In the genomic region with DNA sequence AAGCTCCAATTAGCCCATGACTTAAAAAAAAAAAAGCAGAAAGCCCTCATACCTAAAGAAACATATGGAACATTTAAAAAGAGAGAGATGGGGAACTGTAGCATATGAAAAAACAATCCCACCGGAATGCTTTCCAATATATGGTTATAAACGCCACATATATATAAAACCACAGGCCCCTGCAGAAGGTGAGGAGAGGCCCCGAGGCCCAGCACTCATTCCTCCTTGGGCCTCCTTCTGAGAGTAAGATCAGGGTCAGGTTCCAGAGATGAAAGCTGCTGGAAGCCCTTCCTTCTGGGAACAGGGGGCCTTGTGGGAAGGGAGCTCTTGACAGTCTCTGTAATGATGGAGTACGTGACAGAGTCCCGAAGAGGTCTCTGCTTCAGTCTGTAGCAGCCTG, we compare ENCODE assay signal across 17 mouse cellular contexts.
A peak's percentile ranks its signal among the peaks of the same experiment; 100 is the strongest.
DNase-seq lines count a peak whose midpoint lies in the region; ATAC-seq and TF ChIP-seq lines count a peak whose summit lies in the region.
"Had no signal": no experiment of that assay in that cellular context is flagged by ENCODE, and none has a peak within 500 bp of the region (broad histone marks: within the 10 kb centered on the region; RNA-seq: fewer than 3 reads in every experiment).

No protein-coding gene starts in this region.

- H3K4me2 ChIP-seq in kidney, embryonic 16.5 days (replicated peaks; ENCODE audit: low read depth, low read length) = no peak overlapping the region
- H3K4me2 ChIP-seq in embryonic facial prominence, embryonic 11.5 days (ENCODE audit: low read depth, low read length) = no peak overlapping the region
- peak overlapping the region; percentile 13; the same call in 1 of the 2 replicates for H3K4me2 ChIP-seq in limb, embryonic 12.5 days
- H3K4me2 ChIP-seq in liver, embryonic 11.5 days = no peak overlapping the region
- H3K4me2 ChIP-seq: forebrain, embryonic 15.5 days had no signal

- no peak for DNase-seq in gastrocnemius, adult 2 months
- no peak for DNase-seq in gastrocnemius, postnatal 14 days
- DNase-seq in kidney, postnatal 14 days = no peak
- DNase-seq in embryonic facial prominence, embryonic 11.5 days (ENCODE audit: low spot score) = peak; percentile 41
- DNase-seq in liver, embryonic 11.5 days (ENCODE audit: low spot score) = no peak
- no peak for DNase-seq in urinary bladder, postnatal 25 days (ENCODE audit: low spot score)
- DNase-seq: adrenal gland, postnatal 10 days; cerebellum, adult 11-12 months; layer of hippocampus, postnatal 36 days; liver, postnatal 0 days; retina, postnatal 1 day had no signal

- H3K9ac ChIP-seq in kidney, embryonic 16.5 days (replicated peaks; ENCODE audit: low read length) = no peak overlapping the region
- H3K9ac ChIP-seq in embryonic facial prominence, embryonic 11.5 days (replicated peaks; ENCODE audit: low read length) = no peak overlapping the region
- H3K9ac ChIP-seq in limb, embryonic 12.5 days (replicated peaks) = no peak overlapping the region
- H3K9ac ChIP-seq in liver, embryonic 11.5 days (ENCODE audit: low read depth, low read length) = no peak overlapping the region
- H3K9ac ChIP-seq: forebrain, embryonic 15.5 days; liver, postnatal 0 days had no signal

- no peaks in the 10 kb centered on the region for H3K36me3 ChIP-seq in kidney, embryonic 16.5 days (ENCODE audit: insufficient read depth, low read length)
- H3K36me3 ChIP-seq in embryonic facial prominence, embryonic 11.5 days (replicated peaks; ENCODE audit: control insufficient read depth, insufficient read depth, low read depth, low read length) = no peaks in the 10 kb centered on the region
- no peaks in the 10 kb centered on the region for H3K36me3 ChIP-seq in limb, embryonic 12.5 days
- H3K36me3 ChIP-seq in liver, embryonic 11.5 days (ENCODE audit: control insufficient read depth, insufficient read depth, low read length) = no peaks in the 10 kb centered on the region
- H3K36me3 ChIP-seq: forebrain, embryonic 15.5 days had no signal

- peak overlapping the region; percentile 46; the same call in 1 of the 2 replicates for H3K27ac ChIP-seq in gastrocnemius, adult 2 months
- peak overlapping the region; percentile 55; the same call in 1 of the 2 replicates for H3K27ac ChIP-seq in kidney, embryonic 16.5 days (ENCODE audit: low read length)
- peak overlapping the region; percentile 29; the same call in 1 of the 2 replicates for H3K27ac ChIP-seq in embryonic facial prominence, embryonic 11.5 days (replicated peaks; ENCODE audit: low read depth, low read length)
- peak overlapping the region; percentile 90 for H3K27ac ChIP-seq in limb, embryonic 12.5 days
- H3K27ac ChIP-seq in liver, embryonic 11.5 days (ENCODE audit: low read depth, low read length) = no peak overlapping the region
- H3K27ac ChIP-seq: forebrain, embryonic 15.5 days; hindbrain, postnatal 0 days had no signal

- H3K4me3 ChIP-seq in gastrocnemius, adult 2 months = no peak overlapping the region
- H3K4me3 ChIP-seq in kidney, embryonic 16.5 days (ENCODE audit: low read length) = no peak overlapping the region
- no peak overlapping the region for H3K4me3 ChIP-seq in embryonic facial prominence, embryonic 11.5 days (ENCODE audit: low read depth, low read length)
- H3K4me3 ChIP-seq in limb, embryonic 12.5 days (replicated peaks) = no peak overlapping the region
- no peak overlapping the region for H3K4me3 ChIP-seq in liver, embryonic 11.5 days (ENCODE audit: low read depth, low read length)
- H3K4me3 ChIP-seq: forebrain, embryonic 15.5 days; megakaryocyte, embryonic 14.5 days had no signal

- H3K27me3 ChIP-seq in kidney, embryonic 16.5 days (ENCODE audit: insufficient read depth, low read length) = no peaks in the 10 kb centered on the region
- H3K27me3 ChIP-seq in embryonic facial prominence, embryonic 11.5 days (ENCODE audit: control insufficient read depth, insufficient read depth, low read length) = no peaks in the 10 kb centered on the region
- H3K27me3 ChIP-seq in limb, embryonic 12.5 days = no peaks in the 10 kb centered on the region
- no peaks in the 10 kb centered on the region for H3K27me3 ChIP-seq in liver, embryonic 11.5 days (replicated peaks; ENCODE audit: control insufficient read depth, insufficient read depth, low read length)
- H3K27me3 ChIP-seq: forebrain, embryonic 15.5 days had no signal

- intact Hi-C loops in gastrocnemius, adult 2 months (cut with DNase I) = no loop called here
- intact Hi-C loops in gastrocnemius, postnatal 14 days (cut with DNase I; ENCODE audit: low total_unique reads) = no loop called here

- no peak for TF ChIP-seq CTCF in gastrocnemius, adult 2 months (IDR thresholded peaks at IDR 0.05)

- ATAC-seq in kidney, embryonic 16.5 days (ENCODE audit: low FRiP score, low TSS enrichment) = no peak
- no peak for ATAC-seq in embryonic facial prominence, embryonic 11.5 days (replicated peaks; ENCODE audit: insufficient number of reproducible peaks, low FRiP score, low TSS enrichment, low read depth)
- ATAC-seq in limb, embryonic 12.5 days (ENCODE audit: insufficient number of reproducible peaks, insufficient read depth, low FRiP score, low TSS enrichment, low read depth) = 0 out of 2 replicates have a peak, but pooled peaks have one; percentile 30
- no peak for ATAC-seq in liver, embryonic 11.5 days (replicated peaks; ENCODE audit: low FRiP score)
- ATAC-seq: forebrain, embryonic 15.5 days; hindbrain, postnatal 0 days; liver, postnatal 0 days; midbrain, embryonic 16.5 days had no signal

- no peaks in the 10 kb centered on the region for H3K9me3 ChIP-seq in kidney, embryonic 16.5 days (ENCODE audit: low read length)
- no peaks in the 10 kb centered on the region for H3K9me3 ChIP-seq in embryonic facial prominence, embryonic 11.5 days (replicated peaks; ENCODE audit: control insufficient read depth, low read length)
- H3K9me3 ChIP-seq in limb, embryonic 12.5 days = no peaks in the 10 kb centered on the region
- H3K9me3 ChIP-seq in liver, embryonic 11.5 days (ENCODE audit: control insufficient read depth, low read length) = no peaks in the 10 kb centered on the region
- H3K9me3 ChIP-seq: forebrain, embryonic 15.5 days; megakaryocyte, embryonic 14.5 days had no signal

- H3K4me1 ChIP-seq in kidney, embryonic 16.5 days (ENCODE audit: insufficient read depth, low read length) = peaks cover 20% of the 10 kb centered on the region
- peaks cover 6% of the 10 kb centered on the region for H3K4me1 ChIP-seq in embryonic facial prominence, embryonic 11.5 days (ENCODE audit: control insufficient read depth, insufficient read depth, low read length)
- peaks cover 39% of the 10 kb centered on the region for H3K4me1 ChIP-seq in limb, embryonic 12.5 days (replicated peaks)
- no peaks in the 10 kb centered on the region for H3K4me1 ChIP-seq in liver, embryonic 11.5 days (replicated peaks; ENCODE audit: control insufficient read depth, insufficient read depth, low read length)
- H3K4me1 ChIP-seq: forebrain, embryonic 15.5 days; megakaryocyte, embryonic 14.5 days had no signal

- 34% methylated on average over 5 of the region's 5 CpGs for WGBS in kidney, embryonic 16.5 days
- 35% methylated on average over 5 of the region's 5 CpGs for WGBS in embryonic facial prominence, embryonic 11.5 days
- 12% methylated on average over 5 of the region's 5 CpGs for WGBS in limb, embryonic 12.5 days
- WGBS in liver, embryonic 11.5 days = 67% methylated on average over 5 of the region's 5 CpGs
